Mouse (Mus musculus) neural tube, embryonic 11.5 days (tissue): ENCODE results near the gene Zfr2. TPM values are rescaled to one million over a fixed set of nuclear protein-coding genes. Genes with fewer than 3 reads are reported as not detected.

Experiments used
- ATAC-seq: fragments of 200-750 bp; cut with Nextera tagmentation; 2 replicates; pipeline ENCODE4 v1.8.0; 2017; ENCODE audit warnings: moderate number of reproducible peaks, mild to moderate bottlenecking, moderate TSS enrichment, moderate library complexity; ENCODE audit not compliant: insufficient read depth, low FRiP score, low TSS enrichment
- DNase-seq: peaks from one replicate; pipeline ENCODE4 v3.0.0-alpha.2; 2015; ENCODE audit warnings: low spot score
- H3K27ac ChIP-seq: fragments of 300-500 bp; sonication (generic); 2 replicates; pipeline ENCODE4 v1.5.1; 2014; ENCODE audit warnings: low read depth, mild to moderate bottlenecking, low read length
- H3K27me3 ChIP-seq: fragments of 300-500 bp; sonication (generic); 2 replicates; pipeline ENCODE4 v1.6.1; 2014; ENCODE audit warnings: mild to moderate bottlenecking, low read length, mixed read lengths; ENCODE audit not compliant: control insufficient read depth, insufficient read depth
- H3K36me3 ChIP-seq: fragments of 300-500 bp; sonication (generic); 2 replicates; pipeline ENCODE4 v1.6.1; 2014; ENCODE audit warnings: mild to moderate bottlenecking, low read length, moderate library complexity, mixed read lengths; ENCODE audit not compliant: control insufficient read depth, insufficient read depth
- H3K4me1 ChIP-seq: fragments of 300-500 bp; sonication (generic); 2 replicates; pipeline ENCODE4 v1.6.1; 2014; ENCODE audit warnings: low read length, mixed read lengths; ENCODE audit not compliant: control insufficient read depth, insufficient read depth
- H3K4me2 ChIP-seq: fragments of 300-500 bp; sonication (generic); 2 replicates; pipeline ENCODE4 v1.6.1; 2014; ENCODE audit warnings: low read depth, mild to moderate bottlenecking, moderate library complexity
- H3K4me3 ChIP-seq: fragments of 300-500 bp; sonication (generic); 2 replicates; pipeline ENCODE4 v1.5.1; 2014; ENCODE audit warnings: low read depth, low read length
- H3K9ac ChIP-seq: fragments of 300-500 bp; sonication (generic); 2 replicates; pipeline ENCODE4 v1.6.1; 2014; ENCODE audit warnings: mild to moderate bottlenecking, low read length
- H3K9me3 ChIP-seq: fragments of 300-500 bp; sonication (generic); 2 replicates; pipeline ENCODE4 v1.6.1; 2016; ENCODE audit warnings: low read length; ENCODE audit not compliant: control insufficient read depth
- WGBS: fragments of 180-500 bp; shearing (Covaris S2); extraction: QIAGEN DNeasy Blood & Tissue Kit; methylation state at CpG from one replicate; pipeline ENCODE4 v1.1.7; 2014; 5-methylcytosine and 5-hydroxymethylcytosine counted together
- polyA plus RNA-seq: library from polyadenylated mRNA; unstranded; fragments of >200 nt; fragmentation: Nextera tagmentation; extraction: Ambion mirVana; gene quantifications from 2 replicates; pipeline ENCODE4 v1.2.1, GENCODE M21; 2014

The Zfr2 gene
- polyA plus RNA-seq, 1 experiment from 2014 or later = 6.0 TPM

DNA sequence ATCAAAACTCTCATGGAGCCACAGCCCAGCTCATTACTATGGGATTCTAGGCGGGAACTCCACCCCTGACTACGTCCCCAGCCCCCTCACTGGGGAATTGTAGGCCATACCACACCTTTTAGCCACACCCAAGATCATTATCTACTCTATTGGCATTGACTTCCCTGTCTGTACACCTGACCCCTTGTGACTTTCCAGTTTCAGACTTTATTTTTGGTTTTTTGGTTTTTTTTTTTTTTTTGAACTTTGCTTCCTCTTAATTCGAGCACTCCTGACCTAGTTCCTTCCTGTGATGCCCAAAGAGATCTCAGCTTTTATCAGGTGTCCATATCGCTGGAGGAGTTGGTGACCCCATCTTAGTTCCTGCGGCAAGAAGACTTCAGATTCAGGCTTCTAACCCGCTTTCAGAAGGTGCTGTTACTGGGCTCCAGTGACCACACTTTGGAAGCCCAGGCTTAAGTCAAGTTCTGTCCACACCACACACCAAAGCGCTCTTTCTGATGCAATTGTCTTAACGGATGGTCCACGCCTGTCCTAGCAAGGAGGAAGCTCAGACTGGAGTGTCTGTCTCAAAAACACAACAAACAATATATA is 58.7 kb downstream of the Zfr2 start, which contains the start of gene Tjp3:
TSS of gene Tjp3 (minus strand) at position 71 of the 594 bp plus-strand sequence.
- H3K27me3 ChIP-seq = peaks cover 19% of the 10 kb centered on the region
- no peak within 1 kb of the TSS for H3K4me2 ChIP-seq
- H3K9me3 ChIP-seq = no peaks in the 10 kb centered on the region
- H3K4me1 ChIP-seq = peaks cover 12% of the 10 kb centered on the region
- no peak within 1 kb of the TSS for H3K27ac ChIP-seq
- no peak for ATAC-seq
- 75% methylated on average over 9 of the region's 9 CpGs for WGBS
- no peak within 1 kb of the TSS for H3K9ac ChIP-seq
- no peak for DNase-seq
- H3K4me3 ChIP-seq = peak within 1 kb of the TSS; percentile 87; the same call in 1 of the 2 replicates
- H3K36me3 ChIP-seq = no peaks in the 10 kb centered on the region

- under 1% methylated on average over 65 of the region's 80 CpGs for WGBS
- Histone ChIP-seq H3K4me1 (peaks cover 12% of the 10 kb centered on the region), H3K27me3 (peaks cover 19% of the 10 kb centered on the region), H3K4me2 (peak within 1 kb of the TSS; percentile 94), H3K9me3 (no peaks in the 10 kb centered on the region), H3K4me3 (peak within 1 kb of the TSS; percentile 87), H3K9ac (peak within 1 kb of the TSS; percentile 87), H3K27ac (peak within 1 kb of the TSS; percentile 82), H3K36me3 (no peaks in the 10 kb centered on the region)
- ATAC-seq = peak; percentile 93
- peak; percentile 100 for DNase-seq
Measured at GRCm38 (mm10) chr10:81292554-81293333, 59.8 kb downstream of the Zfr2 start, which contains the start of gene Pip5k1c. TSS of gene Pip5k1c (plus strand) at chr10:81292963.

DNA sequence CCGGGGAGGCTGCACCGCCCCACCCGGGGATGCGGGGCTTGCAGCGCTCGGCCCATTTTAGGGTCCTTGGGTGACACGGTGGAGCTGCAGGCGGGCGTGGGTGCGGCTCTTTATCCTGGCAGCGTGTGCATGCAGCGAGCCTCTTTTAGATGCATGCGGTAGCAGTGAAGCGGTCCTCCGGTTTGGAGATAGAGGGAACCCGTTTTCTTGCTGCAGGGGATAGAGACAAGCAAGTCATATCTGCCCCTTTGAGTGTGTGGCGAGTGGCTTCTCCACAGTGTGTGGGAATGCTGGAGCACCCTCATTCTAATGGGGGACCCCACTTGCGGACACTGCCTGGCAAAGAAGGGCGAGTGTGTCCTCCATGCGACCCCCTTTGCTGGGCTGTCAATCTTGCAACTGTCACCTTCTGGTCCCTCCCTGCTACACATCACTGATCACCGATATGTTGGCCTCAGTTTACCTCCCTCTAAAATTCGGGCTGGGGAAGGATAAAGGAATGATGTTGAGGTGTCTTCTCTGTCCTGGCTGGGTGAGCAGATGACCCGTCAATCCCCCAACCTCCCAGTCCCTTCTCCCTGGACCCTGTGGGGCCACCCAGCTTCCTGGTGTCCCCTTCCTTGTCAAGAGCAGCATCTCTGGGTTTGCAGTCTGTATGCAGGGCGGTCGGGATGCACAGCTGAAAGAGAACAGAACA is 60.5 kb downstream of the Zfr2 start:
- Histone ChIP-seq H3K4me3 (peak overlapping the region; percentile 87), H3K36me3 (no peaks in the 10 kb centered on the region), H3K9ac (peak overlapping the region; percentile 87), H3K27ac (peak overlapping the region; percentile 82), H3K4me1 (peaks cover 12% of the 10 kb centered on the region), H3K9me3 (no peaks in the 10 kb centered on the region), H3K4me2 (peak overlapping the region; percentile 94), H3K27me3 (peaks cover 19% of the 10 kb centered on the region)
- ATAC-seq (no peak), DNase-seq (no peak)
- WGBS = 5% methylated on average over 25 of the region's 25 CpGs

DNA sequence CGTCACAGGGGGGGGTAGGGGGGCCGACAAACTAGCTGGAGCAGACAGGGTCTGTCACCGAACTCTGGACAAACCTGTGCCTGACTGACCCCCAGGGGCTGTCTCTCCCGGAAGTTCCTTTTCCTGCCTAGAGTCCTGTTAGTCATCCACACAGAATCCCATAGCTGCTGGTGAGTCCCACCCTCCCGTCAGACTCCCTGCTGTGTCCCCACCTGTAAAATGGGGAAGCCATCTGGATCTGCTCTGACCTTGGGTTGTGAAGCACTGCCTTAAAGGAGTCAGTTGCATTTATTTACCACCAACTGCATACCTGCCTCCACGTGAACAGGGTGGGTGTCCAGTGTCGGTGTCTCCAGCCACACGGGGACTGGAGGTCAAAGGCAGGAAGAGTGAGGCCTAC is 61.5 kb downstream of the Zfr2 start:
- Histone ChIP-seq H3K9me3 (no peaks in the 10 kb centered on the region), H3K4me1 (peaks cover 12% of the 10 kb centered on the region), H3K27me3 (peaks cover 19% of the 10 kb centered on the region), H3K27ac (no peak overlapping the region), H3K9ac (peak overlapping the region; percentile 87; the same call in 1 of the 2 replicates), H3K4me3 (peak overlapping the region; percentile 87), H3K36me3 (no peaks in the 10 kb centered on the region), H3K4me2 (peak overlapping the region; percentile 94)
- WGBS = 50% methylated on average over 8 of the region's 8 CpGs
- DNase-seq (no peak), ATAC-seq (no peak)

DNA sequence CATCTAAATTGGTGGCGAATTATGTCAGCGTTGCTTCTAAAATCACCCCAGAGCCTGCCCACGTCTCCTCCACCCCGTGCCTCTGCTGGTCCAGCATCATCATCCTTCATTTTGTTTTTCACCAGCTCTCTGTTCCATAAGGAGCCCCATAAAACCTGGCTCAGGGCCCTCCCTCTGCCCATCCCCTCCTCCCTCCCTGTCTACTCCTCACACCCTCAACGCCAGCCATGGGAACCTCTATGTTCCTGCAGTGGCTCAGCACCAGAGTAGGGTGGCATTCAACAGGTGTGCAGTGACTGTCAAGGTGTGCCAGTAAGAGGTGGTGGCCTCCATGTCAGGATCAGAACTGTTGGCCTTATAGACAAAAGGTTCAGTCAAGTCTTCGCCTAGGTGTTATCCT is 62.2 kb downstream of the Zfr2 start:
- Histone ChIP-seq H3K9me3 (no peaks in the 10 kb centered on the region), H3K27me3 (peaks cover 12% of the 10 kb centered on the region), H3K27ac (no peak overlapping the region), H3K4me2 (no peak overlapping the region), H3K4me1 (peaks cover 12% of the 10 kb centered on the region), H3K4me3 (no peak overlapping the region), H3K36me3 (no peaks in the 10 kb centered on the region), H3K9ac (no peak overlapping the region)
- WGBS = 91% methylated on average over 6 of the region's 6 CpGs
- no peak for DNase-seq
- ATAC-seq = no peak

GRCm38 (mm10) chr10:81297246-81297645 is 64.3 kb downstream of the Zfr2 start:
- Histone ChIP-seq H3K36me3 (no peaks in the 10 kb centered on the region), H3K4me1 (peaks cover 12% of the 10 kb centered on the region), H3K9ac (no peak overlapping the region), H3K9me3 (no peaks in the 10 kb centered on the region), H3K4me2 (no peak overlapping the region), H3K27ac (no peak overlapping the region), H3K4me3 (no peak overlapping the region), H3K27me3 (no peaks in the 10 kb centered on the region)
- ATAC-seq (no peak), DNase-seq (no peak)
- WGBS = 74% methylated on average over 6 of the region's 6 CpGs

GRCm38 (mm10) chr10:81297845-81298244 is 64.9 kb downstream of the Zfr2 start:
- no peaks in the 10 kb centered on the region for H3K27me3 ChIP-seq
- no peak overlapping the region for H3K4me3 ChIP-seq
- H3K27ac ChIP-seq = no peak overlapping the region
- H3K4me2 ChIP-seq = no peak overlapping the region
- no peaks in the 10 kb centered on the region for H3K36me3 ChIP-seq
- no peak for ATAC-seq
- H3K9me3 ChIP-seq = no peaks in the 10 kb centered on the region
- WGBS = 66% methylated on average over 10 of the region's 10 CpGs
- no peak for DNase-seq
- H3K9ac ChIP-seq = no peak overlapping the region
- peaks cover 12% of the 10 kb centered on the region for H3K4me1 ChIP-seq

- 93% methylated on average over 17 of the region's 17 CpGs for WGBS
- DNase-seq (no peak), ATAC-seq (no peak)
- Histone ChIP-seq H3K9ac (no peak overlapping the region), H3K27me3 (no peaks in the 10 kb centered on the region), H3K27ac (no peak overlapping the region), H3K4me3 (no peak overlapping the region), H3K4me2 (no peak overlapping the region), H3K9me3 (no peaks in the 10 kb centered on the region), H3K4me1 (peaks cover 10% of the 10 kb centered on the region), H3K36me3 (no peaks in the 10 kb centered on the region)
Measured at GRCm38 (mm10) chr10:81298369-81299100, 65.6 kb downstream of the Zfr2 start.
